Mouse (Mus musculus) neural tube, embryonic 15.5 days (tissue): Measurements from ENCODE around the gene Acot11. TPM values are rescaled to one million over a fixed set of nuclear protein-coding genes. Genes with fewer than 3 reads are reported as not detected.

Experiments
- ATAC-seq: fragments of 200-750 bp; cut with Nextera tagmentation; 2 replicates; pipeline ENCODE4 v1.8.0; 2017; ENCODE audit warnings: mild to moderate bottlenecking, moderate TSS enrichment, moderate library complexity; ENCODE audit not compliant: low FRiP score
- H3K27ac ChIP-seq: fragments of 300-500 bp; sonication (generic); replicated peaks from 2 replicates; pipeline ENCODE4 v1.5.1; 2015; ENCODE audit warnings: mild to moderate bottlenecking, inconsistent platforms
- H3K27me3 ChIP-seq: fragments of 300-500 bp; sonication (generic); replicated peaks from 2 replicates; pipeline ENCODE4 v1.6.1; 2015; ENCODE audit warnings: inconsistent platforms
- H3K36me3 ChIP-seq: fragments of 300-500 bp; sonication (generic); 2 replicates; pipeline ENCODE4 v1.6.1; 2015; ENCODE audit warnings: inconsistent platforms
- H3K4me1 ChIP-seq: fragments of 300-500 bp; sonication (generic); 2 replicates; pipeline ENCODE4 v1.6.1; 2015; ENCODE audit warnings: inconsistent platforms
- H3K4me2 ChIP-seq: fragments of 300-500 bp; sonication (generic); 2 replicates; pipeline ENCODE4 v1.6.1; 2015; ENCODE audit warnings: inconsistent platforms, mild to moderate bottlenecking, moderate library complexity
- H3K4me3 ChIP-seq: fragments of 300-500 bp; sonication (generic); replicated peaks from 2 replicates; pipeline ENCODE4 v1.5.1; 2015; ENCODE audit warnings: mild to moderate bottlenecking, inconsistent platforms
- H3K9ac ChIP-seq: fragments of 300-500 bp; sonication (generic); replicated peaks from 2 replicates; pipeline ENCODE4 v1.6.1; 2015; ENCODE audit warnings: mild to moderate bottlenecking, inconsistent platforms
- H3K9me3 ChIP-seq: fragments of 300-500 bp; sonication (generic); replicated peaks from 2 replicates; pipeline ENCODE4 v1.6.1; 2016; ENCODE audit warnings: inconsistent platforms
- WGBS: fragments of 180-500 bp; shearing (Covaris S2); methylation state at CpG from one replicate; pipeline ENCODE4 v1.1.7; 2015; ENCODE audit warnings: mixed read lengths; 5-methylcytosine and 5-hydroxymethylcytosine counted together
- polyA plus RNA-seq: library from polyadenylated mRNA; unstranded; fragments of >200 nt; fragmentation: Nextera tagmentation; extraction: Ambion mirVana; gene quantifications from 2 replicates; pipeline ENCODE4 v1.2.1, GENCODE M21; 2015

Gene Acot11
- polyA plus RNA-seq, 1 experiment from 2014 or later: 2.4 TPM

DNA sequence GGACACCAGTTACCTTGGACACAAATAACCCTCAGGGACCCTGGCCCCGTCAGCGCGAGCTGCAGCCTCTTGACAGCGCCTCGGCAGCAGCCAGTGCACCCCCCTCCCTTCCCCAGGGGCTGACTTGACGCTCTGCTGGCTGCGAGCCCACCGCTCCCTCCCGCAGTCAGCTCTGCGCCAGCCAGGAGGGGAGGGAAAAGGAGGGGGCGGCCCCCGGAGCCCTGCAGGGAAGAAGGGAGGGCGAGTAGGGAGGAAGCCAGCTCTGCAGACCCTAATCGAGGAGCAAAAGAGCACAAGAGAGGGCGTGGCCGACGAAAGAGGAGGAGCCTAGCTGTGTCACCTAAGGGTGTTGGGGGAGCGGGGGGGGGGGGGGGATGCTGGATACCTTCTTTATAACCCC is 33.2 kb upstream of the Acot11 start:
- Histone ChIP-seq H3K9ac (peak overlapping the region; percentile 40), H3K4me1 (peaks cover 60% of the 10 kb centered on the region), H3K27me3 (no peaks in the 10 kb centered on the region), H3K36me3 (no peaks in the 10 kb centered on the region), H3K9me3 (no peaks in the 10 kb centered on the region), H3K4me3 (peak overlapping the region; percentile 33), H3K27ac (peak overlapping the region; percentile 99), H3K4me2 (peak overlapping the region; percentile 100)
- ATAC-seq: peak; percentile 45
- WGBS: 0% methylated on average over 16 of the region's 18 CpGs

DNA sequence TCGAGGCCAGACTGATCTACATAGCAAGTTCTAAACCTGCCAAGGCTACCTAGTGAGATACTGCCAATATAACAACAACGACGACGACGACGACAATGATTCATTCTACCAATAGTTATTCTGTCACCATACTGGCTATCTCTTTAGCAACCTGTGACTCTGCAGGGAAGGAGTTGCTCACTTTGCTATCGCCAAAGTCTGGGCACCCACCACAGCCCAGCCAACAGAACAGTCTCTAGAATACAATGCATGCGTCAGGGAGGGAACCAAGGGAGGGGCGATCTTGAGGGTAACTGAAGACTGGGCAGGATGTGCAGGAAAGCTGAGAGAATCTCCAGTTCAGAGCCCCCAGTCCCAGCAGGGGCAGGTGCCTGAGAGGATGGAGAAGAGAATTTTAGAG is 32.6 kb upstream of the Acot11 start:
- peak overlapping the region; percentile 33 for H3K4me3 ChIP-seq
- H3K27me3 ChIP-seq: no peaks in the 10 kb centered on the region
- peak overlapping the region; percentile 40 for H3K9ac ChIP-seq
- H3K4me2 ChIP-seq: peak overlapping the region; percentile 100
- H3K36me3 ChIP-seq: no peaks in the 10 kb centered on the region
- ATAC-seq: no peak
- no peaks in the 10 kb centered on the region for H3K9me3 ChIP-seq
- H3K4me1 ChIP-seq: peaks cover 56% of the 10 kb centered on the region
- 7% methylated on average over 9 of the region's 9 CpGs for WGBS
- peak overlapping the region; percentile 99 for H3K27ac ChIP-seq

DNA sequence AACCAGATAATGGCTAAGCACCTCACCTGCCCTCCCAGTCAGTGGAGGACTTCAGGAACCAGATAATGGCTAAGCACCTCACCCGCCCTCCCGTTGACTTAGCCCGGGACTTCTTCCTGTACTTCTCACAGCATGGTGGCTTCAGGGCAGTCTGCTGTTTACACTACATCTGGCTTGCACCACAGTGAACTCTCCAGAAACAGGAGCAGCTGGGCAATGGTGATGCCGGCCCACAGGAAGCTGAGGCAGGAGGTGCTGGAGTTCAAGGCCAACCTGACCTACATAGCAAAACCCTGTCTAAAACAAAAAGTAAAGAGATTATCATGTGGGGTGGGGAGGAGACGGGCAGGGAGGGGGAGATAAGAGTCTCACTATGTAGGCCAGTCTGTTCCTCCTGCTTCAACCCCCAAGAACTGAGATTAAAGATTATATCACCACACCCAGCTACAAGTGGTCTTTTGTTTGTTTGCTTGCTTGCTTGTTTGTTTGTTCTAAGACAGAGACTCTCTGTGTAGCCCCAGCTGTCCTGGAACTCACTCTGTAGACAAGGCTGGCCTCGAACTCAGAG is 25.8 kb upstream of the Acot11 start:
- H3K27me3 ChIP-seq: no peaks in the 10 kb centered on the region
- WGBS: 70% methylated on average over 6 of the region's 6 CpGs
- no peak overlapping the region for H3K4me2 ChIP-seq
- peaks cover 25% of the 10 kb centered on the region for H3K4me1 ChIP-seq
- no peak for ATAC-seq
- no peak overlapping the region for H3K9ac ChIP-seq
- no peak overlapping the region for H3K27ac ChIP-seq
- H3K9me3 ChIP-seq: no peaks in the 10 kb centered on the region
- H3K36me3 ChIP-seq: no peaks in the 10 kb centered on the region
- no peak overlapping the region for H3K4me3 ChIP-seq

DNA sequence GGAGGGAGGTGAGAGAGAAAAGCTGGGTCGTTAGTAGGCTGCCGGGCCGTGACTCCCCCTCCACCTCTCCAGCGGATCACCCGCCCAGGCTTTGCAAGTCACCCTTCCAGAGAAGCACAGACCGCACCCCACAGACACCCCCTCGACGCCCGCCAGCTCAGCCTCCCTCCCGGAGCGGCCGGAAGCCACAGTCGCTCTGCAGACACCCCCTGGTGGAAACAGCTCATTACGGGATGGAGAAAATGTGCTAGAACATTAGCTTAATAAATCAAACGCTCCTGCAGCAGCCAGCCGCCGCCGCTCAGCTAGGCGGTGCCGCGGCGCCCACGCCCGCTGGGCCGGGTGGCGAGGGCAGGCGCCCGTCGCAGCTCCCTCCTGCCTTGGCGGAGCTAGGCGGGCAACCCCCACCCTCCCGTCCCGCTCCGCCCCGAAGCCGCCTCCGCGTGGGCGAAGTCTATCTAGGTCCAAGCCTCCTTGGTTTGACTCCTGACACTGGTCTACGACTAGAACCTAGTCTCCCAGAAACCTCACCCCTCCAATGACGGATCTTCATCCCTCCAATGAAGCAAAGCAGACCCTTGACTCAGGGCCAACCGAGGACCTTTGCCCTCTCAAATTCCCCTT is 23.1 kb upstream of the Acot11 start:
- Histone ChIP-seq H3K9me3 (no peaks in the 10 kb centered on the region), H3K4me1 (peaks cover 34% of the 10 kb centered on the region), H3K27ac (peak overlapping the region; percentile 71), H3K36me3 (no peaks in the 10 kb centered on the region), H3K9ac (peak overlapping the region; percentile 44), H3K4me3 (peak overlapping the region; percentile 36), H3K4me2 (peak overlapping the region; percentile 70), H3K27me3 (no peaks in the 10 kb centered on the region)
- whole genome bisulfite sequencing: under 1% methylated on average over 42 of the region's 42 CpGs
- peak; percentile 74 for ATAC-seq

DNA sequence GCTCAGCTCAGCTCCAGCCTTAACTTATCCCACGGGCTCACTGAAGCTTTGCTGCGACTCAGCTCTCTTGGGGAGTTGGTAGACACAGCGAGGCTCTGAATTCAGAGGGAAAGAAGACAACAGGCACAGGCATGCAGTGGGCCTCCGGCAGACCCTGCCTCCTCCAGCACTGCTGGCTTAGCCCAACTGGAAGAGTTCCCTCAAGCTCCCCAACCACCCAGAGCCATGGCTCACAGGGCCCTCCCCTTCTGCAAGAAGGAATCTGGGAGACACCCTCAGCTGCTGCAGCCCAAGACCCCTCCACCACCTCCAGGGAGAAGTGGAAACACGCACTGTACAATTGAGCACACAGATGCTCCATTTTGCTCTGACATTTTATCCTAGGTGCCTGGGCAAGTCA is 20.4 kb upstream of the Acot11 start:
- Histone ChIP-seq H3K27ac (no peak overlapping the region), H3K4me2 (no peak overlapping the region), H3K9ac (no peak overlapping the region), H3K27me3 (no peaks in the 10 kb centered on the region), H3K4me3 (no peak overlapping the region), H3K36me3 (no peaks in the 10 kb centered on the region), H3K9me3 (no peaks in the 10 kb centered on the region), H3K4me1 (peaks cover 34% of the 10 kb centered on the region)
- 64% methylated on average over 5 of the region's 5 CpGs for WGBS
- ATAC-seq: no peak

DNA sequence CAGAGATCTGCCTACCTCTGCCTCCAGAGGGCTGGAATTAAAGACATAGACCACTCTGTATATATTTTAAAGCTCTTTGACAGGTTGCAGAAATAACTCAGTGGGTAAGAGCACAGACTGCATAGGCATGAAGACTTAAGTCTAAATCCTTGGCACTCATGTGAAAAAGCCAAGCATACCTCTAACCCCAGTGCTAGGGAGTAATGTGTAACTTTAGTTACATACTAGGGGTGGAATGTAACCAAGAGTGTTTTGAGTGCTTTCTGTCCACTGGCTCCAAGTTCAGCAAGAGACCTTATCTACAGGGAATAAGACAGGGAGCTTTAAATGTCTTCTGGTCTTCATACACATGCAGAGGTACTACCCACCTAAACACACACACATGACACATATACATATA is 14.6 kb upstream of the Acot11 start:
- no peak overlapping the region for H3K4me2 ChIP-seq
- no peaks in the 10 kb centered on the region for H3K9me3 ChIP-seq
- ATAC-seq: no peak
- H3K4me1 ChIP-seq: peaks cover 17% of the 10 kb centered on the region
- no peaks in the 10 kb centered on the region for H3K27me3 ChIP-seq
- H3K4me3 ChIP-seq: no peak overlapping the region
- no peak overlapping the region for H3K9ac ChIP-seq
- H3K27ac ChIP-seq: no peak overlapping the region
- H3K36me3 ChIP-seq: no peaks in the 10 kb centered on the region

DNA sequence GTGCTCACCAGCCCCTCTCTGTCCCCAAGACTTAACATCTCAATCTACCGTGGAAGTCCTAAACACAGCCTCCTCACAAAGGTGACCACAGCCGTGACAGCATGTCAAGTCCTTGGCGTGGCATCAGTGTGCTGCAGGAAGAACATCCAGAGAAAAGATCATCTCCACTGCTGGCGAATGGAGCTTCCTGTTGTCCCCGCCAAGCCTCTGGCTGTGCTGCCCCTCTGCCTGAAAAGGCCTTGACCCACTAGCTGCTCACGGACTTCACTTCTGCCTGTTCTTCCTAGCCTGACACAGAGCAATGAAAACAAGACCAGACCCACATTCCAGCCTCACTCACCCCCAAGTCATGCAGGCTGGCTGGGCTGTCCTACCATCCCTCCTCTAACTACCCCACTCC is 13.5 kb upstream of the Acot11 start:
- WGBS: 73% methylated on average over 6 of the region's 6 CpGs
- Histone ChIP-seq H3K27ac (no peak overlapping the region), H3K4me3 (no peak overlapping the region), H3K4me1 (peaks cover 17% of the 10 kb centered on the region), H3K9ac (no peak overlapping the region), H3K4me2 (no peak overlapping the region), H3K27me3 (no peaks in the 10 kb centered on the region), H3K36me3 (no peaks in the 10 kb centered on the region), H3K9me3 (no peaks in the 10 kb centered on the region)
- ATAC-seq: no peak

DNA sequence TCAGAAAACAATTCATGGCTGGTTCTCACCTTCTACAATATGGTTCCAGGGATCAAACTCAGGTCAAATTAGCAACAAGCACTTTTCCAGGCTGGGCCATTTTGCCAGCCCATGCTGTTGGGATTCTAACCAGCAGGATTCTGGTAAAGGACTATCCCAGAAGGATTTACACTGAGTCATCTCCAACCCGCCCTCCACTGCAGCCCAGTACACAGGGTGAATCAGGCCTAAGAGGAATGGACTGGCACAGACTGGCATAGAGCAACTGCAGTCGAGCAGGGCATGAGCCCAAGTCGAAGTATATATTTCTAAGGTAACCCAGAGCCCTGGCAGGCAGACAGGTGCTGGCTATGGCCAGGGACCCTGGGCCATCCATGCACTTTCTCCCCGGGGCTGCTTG is 12.2 kb upstream of the Acot11 start:
- Histone ChIP-seq H3K36me3 (no peaks in the 10 kb centered on the region), H3K4me1 (peaks cover 17% of the 10 kb centered on the region), H3K4me2 (no peak overlapping the region), H3K9ac (no peak overlapping the region), H3K27ac (no peak overlapping the region), H3K4me3 (no peak overlapping the region), H3K9me3 (no peaks in the 10 kb centered on the region), H3K27me3 (no peaks in the 10 kb centered on the region)
- no peak for ATAC-seq
- WGBS: 92% methylated on average over 4 of the region's 4 CpGs

DNA sequence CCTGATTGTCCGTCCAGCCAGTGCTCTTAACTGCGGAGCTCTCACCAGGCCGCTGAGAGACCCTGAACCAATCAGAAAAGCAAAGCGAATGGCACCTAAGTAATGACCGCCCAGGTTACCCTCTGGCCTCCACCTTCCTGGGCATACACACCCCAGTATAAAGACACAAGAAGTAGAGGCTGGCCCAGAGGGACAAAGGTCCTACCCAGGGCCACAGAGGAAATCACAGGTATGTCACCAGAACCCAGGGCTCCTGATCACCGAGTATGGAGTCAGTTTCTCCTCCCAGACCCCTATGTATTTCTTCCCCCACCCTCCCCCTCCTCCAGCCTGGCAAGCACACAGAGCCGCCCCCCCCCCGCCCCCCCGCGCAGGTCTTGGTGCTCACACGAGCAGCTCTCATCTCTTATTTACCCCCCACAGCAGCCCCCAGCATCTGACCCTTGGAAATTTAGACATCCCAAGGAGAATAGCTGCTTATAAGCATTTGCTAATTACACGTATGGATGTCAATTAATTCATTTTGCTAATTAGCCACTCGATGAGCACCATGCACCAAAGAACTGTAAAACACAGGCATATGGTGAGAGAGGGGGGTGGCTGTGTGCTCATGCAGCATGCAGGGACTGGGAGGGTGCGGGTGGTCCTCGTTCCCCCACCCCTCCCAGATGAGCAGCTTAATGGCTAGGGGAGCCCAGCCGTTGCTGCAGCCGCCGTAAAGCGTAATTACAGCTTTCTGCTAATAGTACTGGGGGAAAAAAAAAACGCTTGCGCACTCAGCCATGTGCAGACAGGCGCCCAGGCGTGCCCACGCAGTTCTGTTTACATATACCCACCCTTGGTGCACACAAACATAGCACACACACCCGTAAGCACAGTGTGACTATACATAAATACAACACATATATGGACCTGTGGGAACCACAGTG is 10.9 kb upstream of the Acot11 start:
- Histone ChIP-seq H3K27me3 (no peaks in the 10 kb centered on the region), H3K36me3 (no peaks in the 10 kb centered on the region), H3K9ac (no peak overlapping the region), H3K4me2 (peak overlapping the region; percentile 44), H3K4me3 (no peak overlapping the region), H3K4me1 (peaks cover 17% of the 10 kb centered on the region), H3K27ac (peak overlapping the region; percentile 56; the same call in 1 of the 2 replicates), H3K9me3 (no peaks in the 10 kb centered on the region)
- WGBS: 27% methylated on average over 25 of the region's 25 CpGs
- peak; percentile 92 for ATAC-seq

DNA sequence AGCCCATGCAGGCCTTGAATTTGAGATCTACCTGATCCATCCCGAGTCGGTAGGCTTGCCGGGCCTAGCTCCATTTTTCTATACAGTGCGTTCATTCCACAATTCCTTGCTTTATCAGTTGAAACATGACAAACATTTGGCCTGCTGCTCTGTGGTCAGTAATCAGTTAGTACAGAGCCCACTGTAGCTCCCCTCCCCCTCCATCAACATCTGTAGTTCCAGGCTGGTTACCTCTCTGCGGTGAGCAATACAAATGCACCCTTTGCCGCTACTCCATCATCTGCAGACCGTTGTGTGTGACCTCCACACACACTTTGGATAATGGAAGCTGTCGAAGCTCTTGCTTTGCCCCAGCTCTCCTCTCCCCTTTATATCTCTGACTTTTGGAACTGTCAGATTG is 6.4 kb upstream of the Acot11 start:
- Histone ChIP-seq H3K4me2 (no peak overlapping the region), H3K4me3 (no peak overlapping the region), H3K9ac (no peak overlapping the region), H3K27ac (no peak overlapping the region), H3K36me3 (no peaks in the 10 kb centered on the region), H3K4me1 (peaks cover 11% of the 10 kb centered on the region), H3K9me3 (no peaks in the 10 kb centered on the region), H3K27me3 (no peaks in the 10 kb centered on the region)
- 95% methylated on average over 8 of the region's 8 CpGs for WGBS
- ATAC-seq: no peak

DNA sequence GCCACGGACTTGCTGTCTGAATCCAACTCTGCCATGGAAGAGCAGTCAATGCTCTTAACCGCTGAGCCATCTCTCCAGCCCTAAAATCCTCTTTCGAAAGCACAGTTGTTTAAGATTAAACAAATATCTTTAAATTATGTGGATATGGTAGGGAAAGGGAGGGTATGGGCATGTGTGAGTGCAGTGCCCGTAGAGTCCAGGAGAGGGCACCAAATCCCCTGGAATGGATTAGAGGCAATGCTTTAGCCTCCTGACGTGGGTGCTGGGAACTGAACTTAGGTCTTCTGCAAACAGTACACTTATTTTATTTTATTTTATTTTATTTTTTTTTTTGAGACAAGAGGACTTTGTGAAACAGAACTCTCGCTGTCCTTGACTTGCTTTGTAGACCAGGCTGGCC is 5.2 kb upstream of the Acot11 start:
- Histone ChIP-seq H3K4me1 (peaks cover under 1% of the 10 kb centered on the region), H3K4me3 (no peak overlapping the region), H3K27ac (no peak overlapping the region), H3K27me3 (peaks cover 1% of the 10 kb centered on the region; the same call in 1 of the 2 replicates), H3K36me3 (no peaks in the 10 kb centered on the region), H3K9ac (no peak overlapping the region), H3K9me3 (no peaks in the 10 kb centered on the region), H3K4me2 (no peak overlapping the region)
- WGBS: 89% methylated on average over 6 of the region's 6 CpGs
- no peak for ATAC-seq

DNA sequence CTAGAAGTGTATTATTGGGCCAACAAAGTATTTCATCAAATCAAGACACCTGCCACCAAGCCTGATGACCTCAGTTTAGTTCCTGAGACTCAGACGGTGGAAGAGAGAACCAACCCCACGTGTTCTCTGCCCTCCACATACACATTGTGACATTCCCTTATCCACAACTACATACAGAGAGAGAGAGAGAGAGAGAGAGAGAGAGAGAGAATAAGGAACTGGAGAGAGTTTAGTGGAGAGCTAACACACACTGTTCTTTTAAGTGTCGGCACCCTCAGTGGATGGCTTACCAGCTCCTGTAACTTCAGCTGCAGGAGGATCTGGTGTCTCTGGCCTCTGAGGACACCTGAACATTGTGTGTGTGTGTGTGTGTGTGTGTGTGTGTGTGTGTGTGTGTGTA is 2.5 kb upstream of the Acot11 start:
- WGBS: 82% methylated on average over 3 of the region's 3 CpGs
- peaks cover 11% of the 10 kb centered on the region; the same call in 1 of the 2 replicates for H3K27me3 ChIP-seq
- no peak for ATAC-seq

More for the DNA sequence above, 2.5 kb upstream of the Acot11 start:
- Histone ChIP-seq H3K27ac (no peak overlapping the region), H3K4me3 (no peak overlapping the region), H3K9me3 (no peaks in the 10 kb centered on the region), H3K4me1 (peaks cover 4% of the 10 kb centered on the region; the same call in 1 of the 2 replicates), H3K4me2 (no peak overlapping the region), H3K36me3 (no peaks in the 10 kb centered on the region), H3K9ac (no peak overlapping the region)
